Mouse (Mus musculus) liver, embryonic 14.5 days (tissue): Measurements from ENCODE around the gene Rpl9-ps6. TPM values are rescaled to one million over a fixed set of nuclear protein-coding genes. Genes with fewer than 3 reads are reported as not detected.

Experiments
- ATAC-seq: fragments of 200-750 bp; cut with Nextera tagmentation; 2 replicates; pipeline ENCODE4 v1.8.0; 2017; ENCODE audit warnings: moderate number of reproducible peaks, mild to moderate bottlenecking, moderate library complexity; ENCODE audit not compliant: insufficient read depth
- DNase-seq, 3 experiments: peaks; one replicate each; pipeline ENCODE4 v3.0.0-alpha.2; 2012 to 2013; ENCODE audit warnings: low read depth in 3 of 3, low spot score in 3 of 3
- H3K27ac ChIP-seq: fragments of 300-500 bp; sonication (generic); 2 replicates; pipeline ENCODE4 v1.5.1; 2014; ENCODE audit warnings: moderate library complexity, mild to moderate bottlenecking, control low read depth, inconsistent platforms
- H3K27me3 ChIP-seq: fragments of 300-500 bp; sonication (generic); 2 replicates; pipeline ENCODE4 v1.6.1; 2014; ENCODE audit warnings: mild to moderate bottlenecking, low read length, moderate library complexity; ENCODE audit not compliant: control insufficient read depth, insufficient read depth
- H3K36me3 ChIP-seq: fragments of 300-500 bp; sonication (generic); replicated peaks from 2 replicates; pipeline ENCODE4 v1.6.1; 2014; ENCODE audit warnings: low read depth; ENCODE audit not compliant: control insufficient read depth, insufficient read depth
- H3K4me1 ChIP-seq, 2 experiments: fragments of 200-500 bp in 1 of 2; fragments of 300-500 bp in 1 of 2; sonication (generic) in 1 of 2; replicated peaks; 2 replicates each; pipeline ENCODE4 v1.6.1; 2012 to 2014; ENCODE audit warnings: antibody characterized with exemption in 1 of 2, inconsistent platforms in 1 of 2, low read length in 1 of 2; ENCODE audit not compliant: control insufficient read depth in 2 of 2, insufficient read depth in 2 of 2
- H3K4me2 ChIP-seq: fragments of 300-500 bp; sonication (generic); 2 replicates; pipeline ENCODE4 v1.6.1; 2014; ENCODE audit warnings: low read depth, mild to moderate bottlenecking, control low read depth, moderate library complexity
- H3K4me3 ChIP-seq, 2 experiments: fragments of 200-500 bp in 1 of 2; fragments of 300-500 bp in 1 of 2; sonication (generic) in 1 of 2; 2 replicates each; pipeline ENCODE4 v1.5.1; 2012 to 2014; ENCODE audit warnings: low read depth in 2 of 2, low read length in 2 of 2, mild to moderate bottlenecking in 2 of 2, control low read depth in 1 of 2, inconsistent platforms in 1 of 2, moderate library complexity in 1 of 2; ENCODE audit not compliant: insufficient read depth in 1 of 2
- H3K9ac ChIP-seq: fragments of 300-500 bp; sonication (generic); replicated peaks from 2 replicates; pipeline ENCODE4 v1.6.1; 2014; ENCODE audit warnings: mild to moderate bottlenecking, control low read depth, moderate library complexity
- H3K9me3 ChIP-seq: fragments of 300-500 bp; sonication (generic); 2 replicates; pipeline ENCODE4 v1.6.1; 2016; ENCODE audit warnings: low read length, mixed read lengths; ENCODE audit not compliant: control insufficient read depth
- CTCF ChIP-seq: IDR thresholded peaks from 2 replicates; pipeline ENCODE4 v1.5.1; 2016; ENCODE audit warnings: antibody characterized with exemption, low read depth, control low read depth
- EP300 ChIP-seq: IDR thresholded peaks from 2 replicates; pipeline ENCODE4 v1.6.1; 2016; ENCODE audit warnings: antibody characterized with exemption, low read depth
- WGBS: fragments of 180-500 bp; shearing (Covaris S2); extraction: QIAGEN DNeasy Blood & Tissue Kit; methylation state at CpG from one replicate; pipeline ENCODE4 v1.1.7; 2014; ENCODE audit not compliant: insufficient replicate concordance; 5-methylcytosine and 5-hydroxymethylcytosine counted together
- polyA plus RNA-seq, 2 experiments: library from polyadenylated mRNA; depleted of rRNA in 1 of 2; stranded (reverse) in 1 of 2; unstranded in 1 of 2; fragments of >200 nt; fragmentation: Nextera tagmentation in 1 of 2; extraction: Ambion mirVana in 1 of 2; gene quantifications; 2 replicates each; pipeline versions ENCODE4 v1.2.1 to v1.2.3; 2012 to 2014

The Rpl9-ps6 gene
- polyA plus RNA-seq, 2 experiments: 30.9 to 90.4 TPM

- Histone ChIP-seq H3K4me1 (no peaks in the 10 kb centered on the region), H3K4me3 (no peak overlapping the region), H3K36me3 (no peaks in the 10 kb centered on the region), H3K27me3 (no peaks in the 10 kb centered on the region), H3K9me3 (no peaks in the 10 kb centered on the region), H3K27ac (no peak overlapping the region), H3K9ac (no peak overlapping the region), H3K4me2 (no peak overlapping the region)
- DNase-seq (no peak), ATAC-seq (no peak)
- WGBS: 70% methylated on average over 3 of the region's 3 CpGs
- TF ChIP-seq EP300 (no peak), CTCF (no peak)
These were observed 40.5 kb downstream of the Rpl9-ps6 start for GRCm38 (mm10) chr19:32425856-32426255.

- DNase-seq (no peak), ATAC-seq (no peak)
- Histone ChIP-seq H3K27me3 (no peaks in the 10 kb centered on the region), H3K4me1 (no peaks in the 10 kb centered on the region), H3K36me3 (no peaks in the 10 kb centered on the region), H3K27ac (no peak overlapping the region), H3K4me2 (no peak overlapping the region), H3K9me3 (no peaks in the 10 kb centered on the region), H3K4me3 (no peak overlapping the region), H3K9ac (no peak overlapping the region)
- WGBS: 72% methylated on average over 3 of the region's 3 CpGs
- TF ChIP-seq CTCF (no peak), EP300 (no peak)
These were observed 41.7 kb downstream of the Rpl9-ps6 start for GRCm38 (mm10) chr19:32424706-32425105.

GRCm38 (mm10) chr19:32419069-32419468 is 47.3 kb downstream of the Rpl9-ps6 start:
- ATAC-seq (no peak), DNase-seq (no peak)
- Histone ChIP-seq H3K9me3 (no peaks in the 10 kb centered on the region), H3K36me3 (no peaks in the 10 kb centered on the region), H3K27ac (no peak overlapping the region), H3K9ac (no peak overlapping the region), H3K4me2 (no peak overlapping the region), H3K4me1 (no peaks in the 10 kb centered on the region), H3K27me3 (no peaks in the 10 kb centered on the region), H3K4me3 (no peak overlapping the region)
- no peak for TF ChIP-seq CTCF
- TF ChIP-seq EP300: no peak
- 46% methylated on average over 3 of the region's 3 CpGs for WGBS

DNA sequence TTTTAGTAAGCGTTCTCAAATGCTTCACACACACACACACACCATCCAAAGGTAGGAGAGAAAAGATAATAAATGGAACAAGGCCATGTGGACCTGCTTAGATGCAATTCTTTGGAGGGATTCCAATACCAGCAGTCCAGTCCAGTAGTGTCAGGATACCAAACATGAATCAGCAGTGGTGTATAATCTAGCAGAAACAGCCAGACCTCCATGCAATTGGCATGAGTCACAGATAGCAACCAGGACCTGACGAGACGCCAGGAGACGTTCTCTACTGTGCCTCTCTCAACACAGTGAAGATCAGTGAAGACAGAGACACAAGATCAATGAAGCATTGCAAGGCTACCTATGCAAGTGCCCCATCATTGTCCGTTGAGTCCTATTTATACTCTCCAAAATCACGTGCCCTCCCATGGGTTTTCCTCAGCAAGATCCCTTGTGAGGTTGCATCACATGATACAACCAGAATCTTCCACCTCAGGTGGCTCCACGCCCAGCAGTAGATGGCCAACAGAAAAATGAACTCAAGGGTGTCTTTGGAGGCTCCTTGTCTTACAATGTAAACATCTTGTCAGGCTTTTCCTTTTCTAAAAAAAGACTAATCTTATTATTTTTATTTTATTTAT is 49.6 kb downstream of the Rpl9-ps6 start:
- Histone ChIP-seq H3K27ac (no peak overlapping the region), H3K4me3 (no peak overlapping the region), H3K4me1 (no peaks in the 10 kb centered on the region), H3K9ac (no peak overlapping the region), H3K4me2 (no peak overlapping the region), H3K9me3 (no peaks in the 10 kb centered on the region), H3K27me3 (no peaks in the 10 kb centered on the region), H3K36me3 (no peaks in the 10 kb centered on the region)
- WGBS: 39% methylated on average over 7 of the region's 7 CpGs
- TF ChIP-seq CTCF: no peak
- TF ChIP-seq EP300: no peak
- no peak for ATAC-seq
- no peak for DNase-seq

Other genes with a start within 250 kb of the Rpl9-ps6 start
- gene Sgms1, start 76.9 kb downstream of the Rpl9-ps6 start, polyA plus RNA-seq (2012; rRNA removed): 11.0 and 17.3 TPM in 2 replicates
- gene Sgms1, start 76.9 kb downstream of the Rpl9-ps6 start, polyA plus RNA-seq (2014; fragmentation: Nextera tagmentation; extraction: Ambion mirVana): 19.2 and 21.7 TPM in 2 replicates
- gene Minpp1, start 19.2 kb upstream of the Rpl9-ps6 start, polyA plus RNA-seq (2012; rRNA removed): 35.9 and 36.6 TPM in 2 replicates
- gene Minpp1, start 19.2 kb upstream of the Rpl9-ps6 start, polyA plus RNA-seq (2014; fragmentation: Nextera tagmentation; extraction: Ambion mirVana): 75.4 and 86.0 TPM in 2 replicates
- 2.2 and 3.1 TPM in 2 replicates for gene Papss2, start 129.2 kb upstream of the Rpl9-ps6 start, polyA plus RNA-seq (2012; rRNA removed)
- 4.3 and 4.7 TPM in 2 replicates for gene Papss2, start 129.2 kb upstream of the Rpl9-ps6 start, polyA plus RNA-seq (2014; fragmentation: Nextera tagmentation; extraction: Ambion mirVana)